Mouse (Mus musculus) liver, embryonic 11.5 days (tissue): ENCODE data around the gene Hdac4. TPM values are rescaled to one million over a fixed set of nuclear protein-coding genes. Genes with fewer than 3 reads are reported as not detected.

Experiments used
- ATAC-seq: fragments of 200-750 bp; cut with Nextera tagmentation; replicated peaks from 2 replicates; pipeline ENCODE4 v1.8.0; 2017; ENCODE audit warnings: moderate number of reproducible peaks, mild to moderate bottlenecking, moderate TSS enrichment, moderate library complexity; ENCODE audit not compliant: low FRiP score
- DNase-seq: peaks from one replicate; pipeline ENCODE4 v3.0.0-alpha.2; 2017; ENCODE audit warnings: low spot score
- H3K27ac ChIP-seq: fragments of 300-500 bp; sonication (generic); 2 replicates; pipeline ENCODE4 v1.5.1; 2014; ENCODE audit warnings: mild to moderate bottlenecking, low read depth, low read length, control low read depth
- H3K27me3 ChIP-seq: fragments of 300-500 bp; sonication (generic); replicated peaks from 2 replicates; pipeline ENCODE4 v1.6.1; 2014; ENCODE audit warnings: low read length, mixed read lengths; ENCODE audit not compliant: control insufficient read depth, insufficient read depth
- H3K36me3 ChIP-seq: fragments of 300-500 bp; sonication (generic); 2 replicates; pipeline ENCODE4 v1.6.1; 2014; ENCODE audit warnings: mild to moderate bottlenecking, low read length, moderate library complexity, mixed read lengths; ENCODE audit not compliant: control insufficient read depth, insufficient read depth
- H3K4me1 ChIP-seq: fragments of 300-500 bp; sonication (generic); replicated peaks from 2 replicates; pipeline ENCODE4 v1.6.1; 2014; ENCODE audit warnings: low read length, mixed read lengths; ENCODE audit not compliant: control insufficient read depth, insufficient read depth
- H3K4me2 ChIP-seq: fragments of 300-500 bp; sonication (generic); 2 replicates; pipeline ENCODE4 v1.6.1; 2014; ENCODE audit warnings: mild to moderate bottlenecking, control low read depth, moderate library complexity
- H3K4me3 ChIP-seq: fragments of 300-500 bp; sonication (generic); 2 replicates; pipeline ENCODE4 v1.5.1; 2014; ENCODE audit warnings: low read depth, low read length, control low read depth
- H3K9ac ChIP-seq: fragments of 300-500 bp; sonication (generic); 2 replicates; pipeline ENCODE4 v1.6.1; 2014; ENCODE audit warnings: low read depth, low read length, control low read depth
- H3K9me3 ChIP-seq: fragments of 300-500 bp; sonication (generic); 2 replicates; pipeline ENCODE4 v1.6.1; 2016; ENCODE audit warnings: low read length, inconsistent platforms, mixed read lengths; ENCODE audit not compliant: control insufficient read depth
- WGBS: fragments of 180-500 bp; shearing (Covaris S2); extraction: QIAGEN DNeasy Blood & Tissue Kit; methylation state at CpG from one replicate; pipeline ENCODE4 v1.1.7; 2014; 5-methylcytosine and 5-hydroxymethylcytosine counted together
- polyA plus RNA-seq: library from polyadenylated mRNA; unstranded; fragments of >200 nt; fragmentation: Nextera tagmentation; extraction: Ambion mirVana; gene quantifications from 2 replicates; pipeline ENCODE4 v1.2.1, GENCODE M21; 2014

The Hdac4 gene
- polyA plus RNA-seq, 1 experiment from 2014 or later = 12.0 TPM

DNA sequence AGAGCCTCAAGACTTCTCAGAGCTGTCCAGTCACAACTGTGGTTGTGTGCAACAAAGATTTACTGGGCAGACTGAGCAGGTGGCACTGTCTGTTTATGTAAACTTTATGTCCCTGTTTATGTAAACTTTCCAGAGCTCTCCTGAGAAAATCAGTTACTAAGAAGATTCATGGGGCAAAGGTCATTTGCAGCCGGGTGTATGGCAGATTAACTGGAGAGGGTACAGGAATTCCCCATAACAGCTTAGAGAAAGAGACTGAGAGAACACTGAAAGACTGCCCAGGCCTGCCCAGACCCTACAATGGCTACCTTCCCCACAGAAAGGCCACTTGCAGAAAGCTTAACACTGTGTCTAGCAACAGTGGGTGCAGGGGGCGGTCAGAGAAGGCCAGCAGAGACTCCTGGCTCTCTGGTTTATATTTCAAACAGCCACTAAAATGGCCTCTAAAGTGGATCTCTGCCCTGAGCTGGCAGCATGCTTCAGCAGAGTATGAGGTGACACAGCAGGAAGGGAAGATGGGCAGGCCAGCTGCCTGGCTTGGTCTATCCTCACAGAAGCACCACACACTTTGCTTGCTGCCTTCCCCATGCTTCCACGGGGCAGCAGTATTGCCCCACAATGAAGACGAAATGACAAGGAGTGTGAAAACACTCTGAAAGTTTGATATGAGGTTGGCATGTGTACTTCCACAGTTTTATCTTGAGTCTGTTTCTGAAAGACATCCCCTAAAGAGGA is 179.4 kb downstream of the Hdac4 start:
- Histone ChIP-seq H3K36me3 (no peaks in the 10 kb centered on the region), H3K27ac (no peak overlapping the region), H3K4me3 (no peak overlapping the region), H3K4me2 (no peak overlapping the region), H3K4me1 (no peaks in the 10 kb centered on the region), H3K9me3 (no peaks in the 10 kb centered on the region), H3K27me3 (no peaks in the 10 kb centered on the region), H3K9ac (no peak overlapping the region)
- ATAC-seq = no peak
- WGBS = 71% methylated on average over 4 of the region's 4 CpGs
- DNase-seq = no peak

DNA sequence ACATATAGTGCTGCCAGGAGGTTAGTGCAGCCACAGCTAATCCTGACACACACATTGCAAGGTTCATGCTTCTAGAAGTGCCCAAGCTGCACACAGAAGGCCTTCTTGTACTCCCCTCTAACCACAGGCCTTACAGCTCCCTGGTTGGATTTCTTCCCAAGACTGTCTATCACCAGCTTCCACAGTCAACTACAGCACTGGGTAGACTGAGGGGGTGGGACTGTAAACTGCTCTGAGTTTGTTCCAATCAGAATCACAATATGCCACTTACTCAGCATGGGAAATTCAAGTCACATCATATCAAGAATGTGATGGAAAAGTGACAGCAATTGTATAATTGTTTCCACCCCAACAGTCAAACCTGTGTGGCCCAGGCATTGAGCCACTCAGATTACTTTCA is 180.2 kb downstream of the Hdac4 start:
- Histone ChIP-seq H3K9me3 (no peaks in the 10 kb centered on the region), H3K4me1 (no peaks in the 10 kb centered on the region), H3K27me3 (no peaks in the 10 kb centered on the region), H3K4me3 (no peak overlapping the region), H3K27ac (no peak overlapping the region), H3K4me2 (no peak overlapping the region), H3K36me3 (no peaks in the 10 kb centered on the region), H3K9ac (no peak overlapping the region)
- ATAC-seq (no peak), DNase-seq (no peak)

DNA sequence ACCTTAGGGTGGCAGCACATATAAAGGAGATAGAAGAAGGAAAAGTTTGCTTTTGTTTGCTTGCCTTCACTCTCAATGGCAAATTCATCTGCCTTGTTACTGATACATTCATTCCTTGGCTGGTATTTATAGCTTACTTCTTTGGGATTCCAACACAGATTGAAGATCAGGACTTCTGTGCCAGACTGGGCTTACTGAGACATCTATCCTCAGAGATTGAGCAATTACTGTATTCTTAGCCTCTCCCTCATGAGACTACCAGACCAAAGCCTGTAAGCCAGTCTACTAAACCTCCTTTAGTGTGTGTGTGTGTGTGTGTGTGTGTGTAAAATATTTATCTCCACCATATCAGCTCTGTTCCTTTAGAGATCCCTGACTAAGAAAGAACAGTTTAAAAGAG is 181.0 kb downstream of the Hdac4 start:
- no peak overlapping the region for H3K9ac ChIP-seq
- DNase-seq (no peak), ATAC-seq (no peak)
- no peak overlapping the region for H3K27ac ChIP-seq
- no peaks in the 10 kb centered on the region for H3K4me1 ChIP-seq
- H3K4me3 ChIP-seq = no peak overlapping the region
- H3K4me2 ChIP-seq = no peak overlapping the region
- no peaks in the 10 kb centered on the region for H3K9me3 ChIP-seq
- no peaks in the 10 kb centered on the region for H3K27me3 ChIP-seq
- H3K36me3 ChIP-seq = no peaks in the 10 kb centered on the region

DNA sequence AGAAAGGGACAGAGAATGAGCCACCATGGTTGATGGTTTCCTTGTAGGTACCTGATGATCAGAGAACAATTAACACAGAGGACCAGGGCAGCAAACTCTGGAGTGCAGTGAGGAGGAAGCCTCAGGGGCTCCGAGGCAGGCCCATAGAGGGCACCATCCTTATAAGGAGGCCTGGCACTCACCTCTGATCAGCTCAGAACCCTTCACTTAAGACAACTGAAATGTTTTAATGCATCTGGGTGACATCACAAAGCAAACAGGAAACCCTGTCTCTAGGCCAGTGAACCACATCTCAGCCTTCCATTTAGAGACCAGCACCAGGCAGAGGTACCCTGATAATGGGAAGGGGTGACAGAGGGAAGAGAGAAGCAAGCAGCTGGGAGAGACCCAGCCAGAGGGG is 188.8 kb downstream of the Hdac4 start:
- no peak overlapping the region for H3K4me2 ChIP-seq
- ATAC-seq = no peak
- H3K9ac ChIP-seq = no peak overlapping the region
- 62% methylated on average over 1 of the region's 1 CpGs for WGBS
- no peak overlapping the region for H3K4me3 ChIP-seq
- H3K36me3 ChIP-seq = no peaks in the 10 kb centered on the region
- no peak overlapping the region for H3K27ac ChIP-seq
- no peaks in the 10 kb centered on the region for H3K27me3 ChIP-seq
- H3K9me3 ChIP-seq = no peaks in the 10 kb centered on the region
- H3K4me1 ChIP-seq = no peaks in the 10 kb centered on the region
- DNase-seq = no peak

DNA sequence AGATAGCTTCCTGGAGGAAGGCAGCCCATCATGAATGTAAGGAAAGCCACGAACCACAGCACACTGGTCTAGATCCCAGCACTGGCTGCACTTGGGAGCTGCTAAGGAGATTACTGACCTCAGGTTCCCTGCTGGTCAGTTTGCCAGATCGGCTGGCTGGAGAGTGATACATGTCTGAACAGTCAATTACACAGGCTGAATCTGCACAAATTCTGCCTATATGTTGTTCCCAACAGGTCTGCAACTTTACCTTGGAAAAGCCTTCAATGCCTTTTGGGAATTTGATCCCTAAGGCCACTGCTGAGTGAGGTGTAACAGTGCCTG is 189.9 kb downstream of the Hdac4 start:
- WGBS = 60% methylated on average over 2 of the region's 2 CpGs
- no peak for ATAC-seq
- no peak overlapping the region for H3K9ac ChIP-seq
- H3K4me3 ChIP-seq = no peak overlapping the region
- H3K4me1 ChIP-seq = no peaks in the 10 kb centered on the region
- no peaks in the 10 kb centered on the region for H3K36me3 ChIP-seq
- H3K27me3 ChIP-seq = no peaks in the 10 kb centered on the region
- no peak overlapping the region for H3K27ac ChIP-seq
- H3K4me2 ChIP-seq = no peak overlapping the region
- DNase-seq = no peak
- H3K9me3 ChIP-seq = no peaks in the 10 kb centered on the region

DNA sequence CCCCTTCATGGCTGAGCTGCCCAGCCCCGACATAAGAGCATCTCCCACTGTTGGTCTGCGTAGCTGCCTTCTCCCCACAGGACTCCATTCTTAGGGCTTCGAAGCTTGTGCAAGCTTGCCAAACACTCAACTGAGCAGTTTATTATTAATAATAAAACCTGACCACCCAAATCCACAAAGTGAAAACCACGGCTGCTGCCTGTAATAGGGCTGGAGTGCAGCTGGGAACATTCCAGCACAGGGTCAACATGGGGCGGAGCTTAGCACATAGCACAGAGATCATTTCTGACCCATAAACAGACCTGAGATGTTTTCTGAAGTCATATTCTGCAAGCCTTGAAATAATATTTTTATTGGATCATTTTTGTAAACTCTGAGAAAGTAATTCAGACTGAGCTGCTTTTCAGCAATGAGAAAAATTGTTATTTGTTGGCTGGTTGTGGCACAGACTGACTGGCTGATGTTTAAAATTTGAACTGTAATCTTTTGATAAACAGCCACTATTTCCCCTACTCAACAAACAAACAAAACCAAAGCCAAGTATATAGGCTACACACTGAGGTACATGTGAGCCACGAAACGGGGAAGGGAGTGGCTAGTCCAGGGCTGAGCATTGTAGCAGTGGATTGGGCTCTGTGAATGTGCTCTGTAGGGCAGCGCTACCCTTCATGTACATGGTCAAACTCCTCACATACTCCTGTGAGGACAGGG is 190.4 kb downstream of the Hdac4 start:
- no peak overlapping the region for H3K4me2 ChIP-seq
- no peaks in the 10 kb centered on the region for H3K36me3 ChIP-seq
- no peak overlapping the region for H3K4me3 ChIP-seq
- H3K9ac ChIP-seq = no peak overlapping the region
- no peaks in the 10 kb centered on the region for H3K9me3 ChIP-seq
- H3K27ac ChIP-seq = no peak overlapping the region
- no peaks in the 10 kb centered on the region for H3K27me3 ChIP-seq
- WGBS = 78% methylated on average over 8 of the region's 8 CpGs
- DNase-seq (no peak), ATAC-seq (no peak)
- no peaks in the 10 kb centered on the region for H3K4me1 ChIP-seq

DNA sequence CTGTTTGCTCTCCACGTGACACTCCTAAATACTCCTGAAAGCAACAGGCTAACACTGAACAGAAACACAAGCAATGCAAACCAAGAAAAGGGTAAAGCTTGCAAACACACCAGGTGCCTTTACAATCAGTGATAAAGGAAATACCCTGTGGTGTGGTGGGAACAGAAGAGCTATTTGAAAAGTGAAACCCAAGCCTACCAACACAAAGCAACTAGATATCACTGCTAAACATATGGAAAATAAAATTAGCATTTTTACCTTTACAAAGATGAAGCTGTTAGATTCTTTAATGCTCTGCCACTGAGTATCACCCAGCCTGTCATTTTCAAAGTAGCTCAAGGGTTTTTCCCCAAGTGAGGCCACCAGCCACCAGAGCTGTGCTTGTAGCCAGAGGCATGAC is 191.4 kb downstream of the Hdac4 start:
- Histone ChIP-seq H3K4me2 (no peak overlapping the region), H3K27me3 (no peaks in the 10 kb centered on the region), H3K9me3 (no peaks in the 10 kb centered on the region), H3K9ac (no peak overlapping the region), H3K36me3 (no peaks in the 10 kb centered on the region), H3K27ac (no peak overlapping the region), H3K4me1 (no peaks in the 10 kb centered on the region), H3K4me3 (no peak overlapping the region)
- WGBS = 74% methylated on average over 1 of the region's 1 CpGs
- DNase-seq (no peak), ATAC-seq (no peak)

DNA sequence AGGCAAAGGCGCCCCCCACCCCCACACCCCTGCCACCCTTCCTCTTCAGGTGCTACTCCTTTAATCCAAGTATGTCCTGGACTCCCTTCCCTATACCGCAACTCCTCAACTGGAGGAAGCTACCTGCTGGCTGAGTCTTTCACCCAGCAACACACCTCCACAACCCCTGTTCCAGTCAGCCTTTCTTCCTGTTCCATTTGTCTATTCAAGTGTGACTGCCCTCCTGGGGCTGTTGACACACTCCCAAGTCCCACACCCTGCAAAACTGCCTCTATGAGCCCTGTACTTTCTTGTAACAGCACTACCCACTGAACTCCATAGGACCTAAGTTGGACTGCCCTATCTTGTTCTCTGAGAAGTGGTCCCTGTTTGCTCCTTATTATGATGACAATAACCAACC is 195.3 kb downstream of the Hdac4 start:
- Histone ChIP-seq H3K36me3 (no peaks in the 10 kb centered on the region; the same call in 1 of the 2 replicates), H3K9me3 (no peaks in the 10 kb centered on the region), H3K9ac (no peak overlapping the region), H3K27me3 (no peaks in the 10 kb centered on the region), H3K4me3 (no peak overlapping the region), H3K4me2 (no peak overlapping the region), H3K27ac (no peak overlapping the region), H3K4me1 (no peaks in the 10 kb centered on the region)
- no peak for ATAC-seq
- WGBS = 97% methylated on average over 2 of the region's 2 CpGs
- no peak for DNase-seq

DNA sequence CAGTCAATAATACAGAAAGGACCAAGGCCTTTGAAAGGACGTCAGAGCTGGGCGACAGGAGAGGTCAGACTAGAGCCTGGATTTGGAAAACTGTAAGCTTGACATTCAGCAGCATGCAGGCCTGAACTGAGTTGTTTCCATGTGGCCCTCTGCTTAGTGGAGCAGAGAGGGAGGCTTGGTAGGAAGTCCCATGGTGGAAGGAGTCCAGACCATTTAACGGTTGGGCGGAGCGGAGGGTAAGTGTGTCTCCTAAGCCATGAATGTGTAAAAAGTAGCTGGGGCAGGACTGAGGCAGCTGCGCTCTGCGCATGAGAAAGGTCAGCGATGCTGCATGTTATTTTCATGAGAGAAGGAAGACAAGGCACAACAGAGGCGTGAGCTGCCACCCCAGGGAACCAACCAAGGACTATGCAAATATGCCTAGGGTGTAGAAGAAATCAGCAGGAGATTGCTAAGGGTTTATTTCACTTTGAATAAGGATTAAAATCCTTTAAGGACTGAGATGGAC is 201.8 kb downstream of the Hdac4 start:
- DNase-seq (no peak), ATAC-seq (no peak)
- Histone ChIP-seq H3K4me1 (no peaks in the 10 kb centered on the region), H3K9me3 (no peaks in the 10 kb centered on the region), H3K9ac (no peak overlapping the region), H3K4me3 (no peak overlapping the region), H3K27me3 (no peaks in the 10 kb centered on the region), H3K36me3 (peaks cover 2% of the 10 kb centered on the region; the same call in 1 of the 2 replicates), H3K4me2 (no peak overlapping the region), H3K27ac (no peak overlapping the region)
- WGBS = 86% methylated on average over 9 of the region's 9 CpGs
